Mouse (Mus musculus) heart, adult 2 months (tissue): ENCODE results near the gene Fos. TPM values are rescaled to one million over a fixed set of nuclear protein-coding genes. Genes with fewer than 3 reads are reported as not detected.
A peak's percentile ranks its signal among the peaks of the same experiment; 100 is the strongest.

Source experiments
- DNase-seq, 2 experiments: peaks; one replicate each; pipeline ENCODE4 v3.0.0; 2021
- H3K27ac ChIP-seq: fragments of 200-600 bp; 2 replicates; pipeline ENCODE4 v1.8.1; 2022
- H3K27me3 ChIP-seq: fragments of 200-500 bp; 2 replicates; pipeline ENCODE4 v1.6.1; 2012; ENCODE audit warnings: mild to moderate bottlenecking, low read length, inconsistent platforms, mixed read lengths; ENCODE audit not compliant: control insufficient read depth, insufficient read depth
- H3K36me3 ChIP-seq: fragments of 200-500 bp; 2 replicates; pipeline ENCODE4 v1.6.1; 2012; ENCODE audit warnings: low read length, inconsistent platforms; ENCODE audit not compliant: control insufficient read depth, insufficient read depth
- H3K4me1 ChIP-seq: fragments of 200-500 bp; 2 replicates; pipeline ENCODE4 v1.6.1; 2011; ENCODE audit warnings: low read length; ENCODE audit not compliant: control insufficient read depth, insufficient read depth
- H3K4me3 ChIP-seq: fragments of 200-600 bp; 2 replicates; pipeline ENCODE4 v1.8.1; 2022
- H3K79me2 ChIP-seq: fragments of 200-500 bp; replicated peaks from 2 replicates; pipeline ENCODE4 v1.6.1; 2012; ENCODE audit warnings: mild to moderate bottlenecking, inconsistent platforms, low read length, moderate library complexity, mixed read lengths; ENCODE audit not compliant: control insufficient read depth, insufficient read depth
- H3K9ac ChIP-seq: fragments of 200-500 bp; 2 replicates; pipeline ENCODE4 v1.6.1; 2012; ENCODE audit warnings: low read depth, mild to moderate bottlenecking, control low read depth, inconsistent platforms, low read length, mixed read lengths
- CTCF ChIP-seq: fragments of 200-600 bp; IDR thresholded peaks from 2 replicates; pipeline ENCODE4 v1.8.1; 2022; ENCODE audit warnings: antibody characterized with exemption, mild to moderate bottlenecking, moderate library complexity
- EP300 ChIP-seq: fragments of 200-500 bp; IDR thresholded peaks from 2 replicates; pipeline ENCODE4 v1.6.1; 2011; ENCODE audit warnings: low read depth, low read length, control low read depth; ENCODE audit not compliant: insufficient read depth
- POLR2A ChIP-seq: fragments of 200-500 bp; IDR thresholded peaks from 2 replicates; pipeline ENCODE4 v1.6.1; 2011; ENCODE audit warnings: mild to moderate bottlenecking, low read depth, low read length, control low read depth; ENCODE audit not compliant: insufficient read depth
- WGBS: fragments of 180-500 bp; shearing (Covaris S2); methylation state at CpG from one replicate; pipeline ENCODE4 v1.1.7; 2018; 5-methylcytosine and 5-hydroxymethylcytosine counted together
- intact Hi-C: fragments of 180-260 bp; cut with DNase I; formaldehyde crosslinking; loops from one replicate; pipeline ENCODE4 v1.15.1; 2025
- polyA plus RNA-seq: library from polyadenylated mRNA; depleted of rRNA; stranded (reverse); fragments of >200 nt; gene quantifications from 2 replicates; pipeline ENCODE4 v1.2.3, GENCODE M21; 2012
- total RNA-seq, 2 experiments: library from RNA; stranded (reverse); gene quantifications; 2 replicates each; pipeline ENCODE4 v1.2.3; 2021

The Fos gene
- total and polyA plus RNA-seq, 3 experiments, result 3.0 to 9.1 (median 5.7) TPM

GRCm38 (mm10) chr12:85487545-85488141, 14.0 kb downstream of the Fos start:
- DNase-seq, result peak; percentile 75 to 79
- no peaks in the 10 kb centered on the region for H3K27me3 ChIP-seq
- TF ChIP-seq EP300 (peak; percentile 87), POLR2A (no peak), CTCF (peak; percentile 93)
- H3K9ac ChIP-seq, result peak overlapping the region; percentile 30; the same call in 1 of the 2 replicates
- H3K4me3 ChIP-seq, result peak overlapping the region; percentile 61
- no peaks in the 10 kb centered on the region for H3K79me2 ChIP-seq
- intact Hi-C loops, result loop anchor here (1.0 to 10.0 kb wide), 4 partner anchors 113 to 333 kb away; partner anchors contain the start of genes Rps6kl1 and Tmed10
- peak overlapping the region; percentile 16 for H3K27ac ChIP-seq
- H3K36me3 ChIP-seq, result no peaks in the 10 kb centered on the region
- peaks cover 6% of the 10 kb centered on the region for H3K4me1 ChIP-seq
- WGBS, result 3% methylated on average over 12 of the region's 12 CpGs

GRCm38 (mm10) chr12:85489232-85489886, 15.7 kb downstream of the Fos start:
- H3K4me3 ChIP-seq, result no peak overlapping the region
- H3K79me2 ChIP-seq, result no peaks in the 10 kb centered on the region
- peak in 1 of 2 experiments; percentile 30 for DNase-seq
- H3K27ac ChIP-seq, result no peak overlapping the region
- no peak for TF ChIP-seq CTCF
- WGBS, result 57% methylated on average over 7 of the region's 7 CpGs
- no peaks in the 10 kb centered on the region for H3K36me3 ChIP-seq
- no peak overlapping the region for H3K9ac ChIP-seq
- peaks cover 6% of the 10 kb centered on the region for H3K4me1 ChIP-seq
- H3K27me3 ChIP-seq, result no peaks in the 10 kb centered on the region
- intact Hi-C loops, result loop anchor here (10.0 kb wide), 1 partner anchor 335 kb away; the partner anchor contains the start of gene Rps6kl1

GRCm38 (mm10) chr12:85490096-85490820, 16.6 kb downstream of the Fos start:
- intact Hi-C loops, result no loop called here

GRCm38 (mm10) chr12:85490991-85491390, 17.3 kb downstream of the Fos start:
- H3K4me1 ChIP-seq, result peaks cover 5% of the 10 kb centered on the region
- no peak overlapping the region for H3K4me3 ChIP-seq
- no peaks in the 10 kb centered on the region for H3K79me2 ChIP-seq
- no peaks in the 10 kb centered on the region for H3K36me3 ChIP-seq
- DNase-seq, result no peak
- no peak overlapping the region for H3K27ac ChIP-seq
- H3K27me3 ChIP-seq, result no peaks in the 10 kb centered on the region
- TF ChIP-seq POLR2A (no peak), EP300 (no peak), CTCF (no peak)
- no peak overlapping the region for H3K9ac ChIP-seq
- WGBS, result 88% methylated on average over 1 of the region's 1 CpGs
- intact Hi-C loops, result no loop called here

More at GRCm38 (mm10) chr12:85490096-85490820, 16.6 kb downstream of the Fos start:
- Histone ChIP-seq H3K79me2 (no peaks in the 10 kb centered on the region), H3K9ac (no peak overlapping the region), H3K27me3 (no peaks in the 10 kb centered on the region), H3K4me1 (peaks cover 6% of the 10 kb centered on the region), H3K36me3 (no peaks in the 10 kb centered on the region), H3K4me3 (no peak overlapping the region), H3K27ac (no peak overlapping the region)
- TF ChIP-seq CTCF (no peak), EP300 (no peak), POLR2A (no peak)
- DNase-seq, result no peak
- WGBS, result 81% methylated on average over 10 of the region's 10 CpGs

DNA sequence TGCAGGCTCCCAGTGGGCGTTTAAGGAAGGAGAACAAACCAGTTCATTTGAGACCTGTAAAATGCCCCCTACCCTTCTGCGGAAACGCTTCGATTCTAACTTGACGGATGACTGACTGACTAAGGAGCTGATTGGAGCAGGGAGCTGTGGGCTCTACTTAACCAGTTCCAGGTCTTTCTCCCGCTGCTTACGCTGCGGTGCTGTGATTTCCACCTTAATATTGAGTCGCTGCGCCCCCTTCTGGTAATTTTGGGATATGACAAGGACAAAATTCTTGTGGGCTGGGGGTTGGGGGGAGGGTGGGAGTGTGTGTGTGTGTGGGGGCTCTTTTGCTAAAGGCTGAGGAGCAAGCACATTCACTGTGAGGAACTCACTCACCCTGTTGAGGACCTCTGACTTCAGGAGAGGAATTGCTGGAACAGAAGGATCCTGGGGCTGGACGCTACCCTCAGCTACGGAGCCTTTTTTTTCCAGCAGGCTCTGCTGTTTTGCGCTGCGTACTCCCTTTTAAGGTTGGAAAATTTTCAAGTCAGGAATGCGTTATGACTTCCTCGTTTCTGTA, 18.5 kb downstream of the Fos start:
- DNase-seq, result peak; percentile 54 to 65
- Histone ChIP-seq H3K36me3 (no peaks in the 10 kb centered on the region), H3K27ac (no peak overlapping the region), H3K79me2 (no peaks in the 10 kb centered on the region), H3K27me3 (no peaks in the 10 kb centered on the region), H3K4me3 (no peak overlapping the region), H3K9ac (no peak overlapping the region), H3K4me1 (peaks cover 5% of the 10 kb centered on the region)
- WGBS, result 23% methylated on average over 16 of the region's 16 CpGs
- TF ChIP-seq POLR2A, result no peak
- TF ChIP-seq CTCF, result peak; percentile 77
- TF ChIP-seq EP300, result peak; percentile 64; the same call in 1 of the 2 replicates
- intact Hi-C loops, result loop anchor here (1.0 kb wide), 2 partner anchors 146 to 151 kb away; no protein-coding TSS in a partner anchor
